8 mouse cellular contexts compared by ENCODE assay signal in genomic region chr6:4600658-4601296, GRCm38 (mm10). TPM values are rescaled to one million over a fixed set of nuclear protein-coding genes. Genes with fewer than 3 reads are reported as not detected.
DNase-seq lines count a peak whose midpoint lies in the region; ATAC-seq and TF ChIP-seq lines count a peak whose summit lies in the region.

Casd1 (plus strand) TSS chr6:4600839.

- ATAC-seq in heart, embryonic 12.5 days (ENCODE audit: insufficient number of reproducible peaks, low FRiP score): peak; percentile 79
- ATAC-seq in kidney, postnatal 0 days (replicated peaks; ENCODE audit: low FRiP score, low read depth): peak; percentile 88
- peak; percentile 66 for ATAC-seq in liver, embryonic 16.5 days (ENCODE audit: low read depth)
- ATAC-seq in neural tube, embryonic 12.5 days (ENCODE audit: low FRiP score, low read depth): peak; percentile 88

- 1% methylated on average over 63 of the region's 64 CpGs for WGBS in heart, embryonic 12.5 days
- under 1% methylated on average over 60 of the region's 64 CpGs for WGBS in kidney, postnatal 0 days
- under 1% methylated on average over 59 of the region's 64 CpGs for WGBS in liver, embryonic 16.5 days (ENCODE audit: insufficient replicate concordance)
- WGBS in neural tube, embryonic 12.5 days: under 1% methylated on average over 51 of the region's 64 CpGs

- no peaks in the 10 kb centered on the region; the same call in 1 of the 2 replicates for H3K27me3 ChIP-seq in erythroblast, embryonic 14.5 days (ENCODE audit: control insufficient read depth)
- H3K27me3 ChIP-seq in heart, embryonic 12.5 days (replicated peaks): no peaks in the 10 kb centered on the region
- H3K27me3 ChIP-seq in kidney, postnatal 0 days (ENCODE audit: insufficient read depth, low read length): no peaks in the 10 kb centered on the region
- H3K27me3 ChIP-seq in liver, embryonic 16.5 days (ENCODE audit: control insufficient read depth, insufficient read depth, low read depth, low read length): no peaks in the 10 kb centered on the region
- H3K27me3 ChIP-seq in neural tube, embryonic 12.5 days (replicated peaks): no peaks in the 10 kb centered on the region

- peak; percentile 77 for DNase-seq in CD4-positive helper T cell, adult 2 months (ENCODE audit: low read depth, low spot score)
- peak; percentile 84 for DNase-seq in kidney, postnatal 0 days (ENCODE audit: low spot score)
- DNase-seq in testis, postnatal 10 days (ENCODE audit: low spot score): peak; percentile 76

- peak within 1 kb of the TSS; percentile 17 for H3K27ac ChIP-seq in bone marrow macrophage, adult 2 months (ENCODE audit: insufficient read depth, low read depth, low read length)
- peak within 1 kb of the TSS; percentile 98 for H3K27ac ChIP-seq in heart, embryonic 12.5 days (ENCODE audit: poor library complexity, severe bottlenecking)
- peak within 1 kb of the TSS; percentile 98 for H3K27ac ChIP-seq in kidney, postnatal 0 days
- H3K27ac ChIP-seq in liver, embryonic 16.5 days (ENCODE audit: low read length): peak within 1 kb of the TSS; percentile 80
- peak within 1 kb of the TSS; percentile 87 for H3K27ac ChIP-seq in neural tube, embryonic 12.5 days

- no peak for TF ChIP-seq POLR2A in bone marrow macrophage, adult 2 months (IDR thresholded peaks at IDR 0.05; ENCODE audit: borderline replicate concordance, low read depth, low read length)

- no peaks in the 10 kb centered on the region for H3K36me3 ChIP-seq in erythroblast, embryonic 14.5 days (ENCODE audit: control insufficient read depth)
- H3K36me3 ChIP-seq in heart, embryonic 12.5 days: no peaks in the 10 kb centered on the region
- no peaks in the 10 kb centered on the region for H3K36me3 ChIP-seq in kidney, postnatal 0 days (ENCODE audit: insufficient read depth, low read length)
- no peaks in the 10 kb centered on the region for H3K36me3 ChIP-seq in liver, embryonic 16.5 days (ENCODE audit: control insufficient read depth, insufficient read depth)
- no peaks in the 10 kb centered on the region for H3K36me3 ChIP-seq in neural tube, embryonic 12.5 days

- peak within 1 kb of the TSS; percentile 80 for H3K4me3 ChIP-seq in bone marrow macrophage, adult 2 months (ENCODE audit: insufficient read depth, low read length)
- peak within 1 kb of the TSS; percentile 91 for H3K4me3 ChIP-seq in erythroblast, embryonic 14.5 days (replicated peaks)
- peak within 1 kb of the TSS; percentile 99 for H3K4me3 ChIP-seq in heart, embryonic 12.5 days
- H3K4me3 ChIP-seq in kidney, postnatal 0 days (replicated peaks; ENCODE audit: low read depth, low read length): peak within 1 kb of the TSS; percentile 82
- peak within 1 kb of the TSS; percentile 86 for H3K4me3 ChIP-seq in liver, embryonic 16.5 days (ENCODE audit: low read depth, low read length)
- peak within 1 kb of the TSS; percentile 70 for H3K4me3 ChIP-seq in neural tube, embryonic 12.5 days

- peak within 1 kb of the TSS; percentile 98 for H3K9ac ChIP-seq in heart, embryonic 12.5 days
- peak within 1 kb of the TSS; percentile 98 for H3K9ac ChIP-seq in kidney, postnatal 0 days (ENCODE audit: low read depth, low read length)
- H3K9ac ChIP-seq in liver, embryonic 16.5 days (ENCODE audit: low read depth, low read length): peak within 1 kb of the TSS; percentile 87
- H3K9ac ChIP-seq in neural tube, embryonic 12.5 days: peak within 1 kb of the TSS; percentile 92

- no peaks in the 10 kb centered on the region for H3K9me3 ChIP-seq in erythroblast, embryonic 14.5 days (ENCODE audit: control insufficient read depth, low read length)
- no peaks in the 10 kb centered on the region for H3K9me3 ChIP-seq in heart, embryonic 12.5 days (replicated peaks)
- no peaks in the 10 kb centered on the region for H3K9me3 ChIP-seq in kidney, postnatal 0 days (replicated peaks; ENCODE audit: low read length)
- H3K9me3 ChIP-seq in liver, embryonic 16.5 days (replicated peaks; ENCODE audit: control insufficient read depth, low read length): no peaks in the 10 kb centered on the region
- H3K9me3 ChIP-seq in neural tube, embryonic 12.5 days: no peaks in the 10 kb centered on the region

- peak within 1 kb of the TSS; percentile 76 for H3K4me2 ChIP-seq in heart, embryonic 12.5 days
- H3K4me2 ChIP-seq in kidney, postnatal 0 days (ENCODE audit: low read length): peak within 1 kb of the TSS; percentile 94
- peak within 1 kb of the TSS; percentile 86 for H3K4me2 ChIP-seq in liver, embryonic 16.5 days (ENCODE audit: low read depth, low read length)
- peak within 1 kb of the TSS; percentile 93 for H3K4me2 ChIP-seq in neural tube, embryonic 12.5 days (replicated peaks)

- no peak for TF ChIP-seq CTCF in bone marrow macrophage, adult 2 months (IDR thresholded peaks at IDR 0.05; ENCODE audit: low read depth, low read length)
- 0 out of 2 replicates have a peak, but pooled peaks have one; percentile 4 for TF ChIP-seq CTCF in kidney, postnatal 0 days (IDR thresholded peaks at IDR 0.05; ENCODE audit: low read depth)

- H3K4me1 ChIP-seq in bone marrow macrophage, adult 2 months (ENCODE audit: control insufficient read depth, insufficient read depth, low read length): peaks cover 8% of the 10 kb centered on the region
- peaks cover 19% of the 10 kb centered on the region for H3K4me1 ChIP-seq in erythroblast, embryonic 14.5 days (ENCODE audit: control insufficient read depth)
- peaks cover 18% of the 10 kb centered on the region; the same call in 1 of the 2 replicates for H3K4me1 ChIP-seq in heart, embryonic 12.5 days (replicated peaks)
- H3K4me1 ChIP-seq in kidney, postnatal 0 days (replicated peaks; ENCODE audit: insufficient read depth, low read length): peaks cover 3% of the 10 kb centered on the region; the same call in 1 of the 2 replicates
- H3K4me1 ChIP-seq in liver, embryonic 16.5 days (ENCODE audit: control insufficient read depth, low read depth, low read length): peaks cover 9% of the 10 kb centered on the region
- H3K4me1 ChIP-seq in neural tube, embryonic 12.5 days: peaks cover 14% of the 10 kb centered on the region

RNA-seq across cellular contexts. Expression of gene Casd1, which starts in this region (rescaled TPM):
- polyA plus RNA-seq in bone marrow macrophage, adult 2 months (2012; ENCODE audit: insufficient read depth, insufficient read length, missing spikeins): 22.1 and 22.7 TPM in 2 replicates
- 0.07 and 0.11 TPM in 2 replicates for polyA plus RNA-seq in erythroblast, embryonic 14.5 days (2012)
- polyA plus RNA-seq in heart, embryonic 12.5 days (2016; fragmentation: Nextera tagmentation; extraction: Ambion mirVana): 40.0 and 41.8 TPM in 2 replicates
- 26.7 and 27.4 TPM in 2 replicates for polyA plus RNA-seq in kidney, postnatal 0 days (2015; fragmentation: Nextera tagmentation; extraction: Ambion mirVana)
- 5.7 and 6.4 TPM in 2 replicates for polyA plus RNA-seq in liver, embryonic 16.5 days (2015; fragmentation: Nextera tagmentation; extraction: Ambion mirVana)
- 39.6 and 40.7 TPM in 2 replicates for polyA plus RNA-seq in neural tube, embryonic 12.5 days (2016; fragmentation: Nextera tagmentation; extraction: Ambion mirVana)

Comparison
In these comparisons a context has a peak if more than half of its experiments do, and no peak if none do; other contexts are left out.
1. Peak in every context shown above with its lines: DNase-seq, ATAC-seq, H3K4me3 ChIP-seq and H3K27ac ChIP-seq.
2. H3K27ac ChIP-seq: peak in every context shown above with its lines; median percentile 98 in heart, embryonic 12.5 days; 98 in kidney, postnatal 0 days; 87 in neural tube, embryonic 12.5 days; 80 in liver, embryonic 16.5 days; 17 in bone marrow macrophage, adult 2 months.